Mouse (Mus musculus): ENCODE measurements around the gene Slc17a8. TPM values are rescaled to one million over a fixed set of nuclear protein-coding genes. Genes with fewer than 3 reads are reported as not detected.

Gene Slc17a8
- total and polyA plus RNA-seq, 2 experiments from 2014 or later: 3.3 to 7.0 TPM

DNA sequence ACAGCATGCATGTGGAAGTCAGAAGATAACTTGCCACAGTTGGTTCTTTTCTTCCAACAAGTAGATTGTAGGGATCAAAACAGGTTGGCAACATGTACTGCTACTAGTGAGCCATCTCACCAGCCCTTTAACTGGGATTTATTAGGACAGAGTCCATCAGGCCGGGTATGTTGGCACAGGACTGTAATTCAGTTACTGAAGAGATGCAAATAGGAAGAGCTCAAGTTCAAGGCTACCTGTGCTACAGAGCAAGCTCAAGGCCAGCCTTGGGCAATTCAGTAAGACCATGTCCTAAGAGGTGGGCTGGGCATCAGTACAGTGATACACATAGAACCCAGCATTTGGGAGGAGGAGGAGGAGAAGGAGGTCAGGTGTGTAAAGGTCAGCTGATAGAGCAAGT is 30.6 kb upstream of the Slc17a8 start:
- Histone ChIP-seq H3K4me2 (ENCODE audit: low read depth, low read length) (no peak overlapping the region), H3K4me3 (ENCODE audit: low read length) (no peak overlapping the region), H3K27ac (no peak overlapping the region), H3K36me3 (ENCODE audit: insufficient read depth, low read length) (peaks cover 31% of the 10 kb centered on the region), H3K9ac (replicated peaks; ENCODE audit: low read length) (no peak overlapping the region), H3K9me3 (ENCODE audit: low read length) (no peaks in the 10 kb centered on the region), H3K27me3 (ENCODE audit: insufficient read depth, low read length) (no peaks in the 10 kb centered on the region), H3K4me1 (ENCODE audit: insufficient read depth, low read length) (no peaks in the 10 kb centered on the region)
- DNase-seq (ENCODE audit: low spot score) (no peak), ATAC-seq (no peak)
- TF ChIP-seq CTCF (IDR thresholded peaks at IDR 0.05; ENCODE audit: low read depth): no peak
- 82% methylated on average over 1 of the region's 1 CpGs for WGBS

DNA sequence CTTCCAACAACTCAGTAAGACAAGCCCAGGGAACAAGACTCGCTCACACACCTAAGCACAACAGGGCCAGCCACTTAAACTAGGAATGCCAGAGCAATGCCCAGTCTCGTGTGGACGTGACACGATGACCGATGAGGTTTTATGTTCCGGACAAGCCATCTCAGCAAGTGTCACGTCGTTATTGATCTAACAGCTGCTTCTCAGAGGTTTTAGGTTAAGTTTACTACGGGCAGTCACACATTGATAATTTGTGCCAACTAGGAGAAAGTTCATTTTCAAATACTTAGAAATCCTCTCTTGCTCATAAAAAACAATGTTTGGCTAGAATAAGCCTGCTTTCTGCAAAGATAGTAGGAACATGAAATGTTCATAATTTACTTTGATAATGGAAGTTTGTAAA is 25.9 kb upstream of the Slc17a8 start:
- Histone ChIP-seq H3K9ac (replicated peaks; ENCODE audit: low read length) (no peak overlapping the region), H3K27me3 (ENCODE audit: insufficient read depth, low read length) (no peaks in the 10 kb centered on the region), H3K27ac (no peak overlapping the region), H3K4me2 (ENCODE audit: low read depth, low read length) (no peak overlapping the region), H3K9me3 (ENCODE audit: low read length) (no peaks in the 10 kb centered on the region), H3K36me3 (ENCODE audit: insufficient read depth, low read length) (peaks cover 33% of the 10 kb centered on the region; the same call in 1 of the 2 replicates), H3K4me3 (ENCODE audit: low read length) (no peak overlapping the region), H3K4me1 (ENCODE audit: insufficient read depth, low read length) (no peaks in the 10 kb centered on the region)
- DNase-seq (ENCODE audit: low spot score): no peak
- no peak for ATAC-seq
- no peak for TF ChIP-seq CTCF (IDR thresholded peaks at IDR 0.05; ENCODE audit: low read depth)
- 91% methylated on average over 9 of the region's 9 CpGs for whole genome bisulfite sequencing

DNA sequence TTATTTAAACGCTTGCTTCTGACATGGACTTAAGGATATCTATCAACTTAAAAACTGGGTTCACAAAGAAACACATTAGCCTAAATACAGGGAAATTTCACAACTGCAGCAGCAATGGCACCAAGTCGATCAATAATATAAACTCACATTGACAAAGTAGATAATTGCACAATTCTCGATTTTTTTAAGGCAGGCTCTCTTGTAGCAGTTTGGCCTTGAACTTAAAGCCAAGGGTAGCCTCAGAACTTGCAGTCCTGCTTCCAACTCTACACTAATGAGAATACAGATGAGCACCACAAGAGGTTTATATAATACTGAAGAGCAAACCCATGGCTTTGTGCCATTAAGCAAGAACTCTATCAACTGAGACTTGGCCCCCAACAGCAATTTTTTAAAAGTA is 15.9 kb upstream of the Slc17a8 start:
- Histone ChIP-seq H3K27ac (no peak overlapping the region), H3K4me2 (ENCODE audit: low read depth, low read length) (no peak overlapping the region), H3K4me3 (ENCODE audit: low read length) (no peak overlapping the region), H3K36me3 (ENCODE audit: insufficient read depth, low read length) (peaks cover 22% of the 10 kb centered on the region), H3K27me3 (ENCODE audit: insufficient read depth, low read length) (no peaks in the 10 kb centered on the region), H3K4me1 (ENCODE audit: insufficient read depth, low read length) (no peaks in the 10 kb centered on the region), H3K9ac (replicated peaks; ENCODE audit: low read length) (no peak overlapping the region), H3K9me3 (ENCODE audit: low read length) (no peaks in the 10 kb centered on the region)
- no peak for ATAC-seq
- TF ChIP-seq CTCF (IDR thresholded peaks at IDR 0.05; ENCODE audit: low read depth): no peak
- WGBS: 94% methylated on average over 3 of the region's 3 CpGs
- DNase-seq (ENCODE audit: low spot score): no peak

DNA sequence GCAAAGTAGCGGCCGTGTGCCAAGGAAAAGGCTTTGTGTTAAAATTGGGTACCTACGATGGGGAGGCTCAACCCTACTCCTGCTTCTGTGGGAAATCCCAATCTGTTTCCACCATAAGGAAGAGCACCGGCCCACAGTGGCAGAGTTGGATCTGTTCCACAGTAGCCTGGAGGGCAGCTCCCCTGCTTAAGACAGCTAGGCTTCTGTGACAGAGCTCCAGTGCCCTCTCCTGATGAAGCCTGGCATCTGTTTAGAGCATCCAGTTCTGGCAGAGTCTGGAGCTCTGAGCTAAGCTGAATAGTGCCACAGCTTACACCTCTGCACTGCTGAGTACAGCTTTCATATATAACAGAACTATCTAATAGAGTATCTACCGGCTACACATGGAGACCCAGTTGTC is 14.0 kb upstream of the Slc17a8 start:
- Histone ChIP-seq H3K4me3 (ENCODE audit: low read length) (no peak overlapping the region), H3K27ac (no peak overlapping the region), H3K4me2 (ENCODE audit: low read depth, low read length) (no peak overlapping the region), H3K9me3 (ENCODE audit: low read length) (no peaks in the 10 kb centered on the region), H3K9ac (replicated peaks; ENCODE audit: low read length) (no peak overlapping the region), H3K27me3 (ENCODE audit: insufficient read depth, low read length) (no peaks in the 10 kb centered on the region), H3K4me1 (ENCODE audit: insufficient read depth, low read length) (no peaks in the 10 kb centered on the region), H3K36me3 (ENCODE audit: insufficient read depth, low read length) (peaks cover 3% of the 10 kb centered on the region; the same call in 1 of the 2 replicates)
- WGBS: 61% methylated on average over 5 of the region's 5 CpGs
- peak; percentile 81 for TF ChIP-seq CTCF (IDR thresholded peaks at IDR 0.05; ENCODE audit: low read depth)
- ATAC-seq (peak; percentile 89), DNase-seq (ENCODE audit: low spot score) (peak; percentile 86)

DNA sequence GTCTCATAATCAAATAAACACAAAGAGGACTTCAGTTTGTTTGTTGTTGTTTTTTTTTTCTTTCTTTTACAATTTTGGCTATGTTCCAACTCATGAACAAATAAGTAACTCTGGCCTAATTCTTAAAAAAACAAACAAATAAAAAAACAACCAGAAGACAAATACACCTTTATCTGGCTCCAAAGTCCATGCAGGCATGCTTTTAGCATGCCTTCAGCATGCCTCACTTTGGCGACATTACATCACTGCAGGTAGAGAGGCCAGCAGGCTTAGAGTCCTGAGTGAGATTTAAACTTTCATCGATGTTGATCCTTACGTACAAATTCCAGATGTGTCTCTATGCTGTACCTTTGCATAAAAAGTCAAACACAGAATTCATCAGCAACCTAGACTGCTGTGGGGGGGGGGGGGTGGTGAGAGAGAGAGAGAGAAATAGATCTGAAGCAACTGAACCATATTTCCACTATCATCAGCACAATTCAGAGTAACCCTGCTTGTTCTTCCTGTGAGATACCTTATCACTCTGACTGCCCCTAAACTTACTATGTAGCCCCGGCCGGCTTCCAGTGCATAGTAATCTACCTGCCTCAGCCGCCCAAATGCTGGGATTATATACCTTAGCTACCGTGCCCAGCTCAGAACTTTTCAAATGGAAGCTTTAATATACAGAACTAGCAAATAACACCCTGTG is 12.8 kb upstream of the Slc17a8 start:
- H3K4me1 ChIP-seq (ENCODE audit: insufficient read depth, low read length): no peaks in the 10 kb centered on the region
- H3K9ac ChIP-seq (replicated peaks; ENCODE audit: low read length): no peak overlapping the region
- TF ChIP-seq CTCF (IDR thresholded peaks at IDR 0.05; ENCODE audit: low read depth): no peak
- ATAC-seq: no peak
- 93% methylated on average over 7 of the region's 7 CpGs for WGBS
- H3K4me3 ChIP-seq (ENCODE audit: low read length): no peak overlapping the region
- no peaks in the 10 kb centered on the region for H3K36me3 ChIP-seq (ENCODE audit: insufficient read depth, low read length)
- H3K4me2 ChIP-seq (ENCODE audit: low read depth, low read length): no peak overlapping the region
- no peaks in the 10 kb centered on the region for H3K9me3 ChIP-seq (ENCODE audit: low read length)
- no peak overlapping the region for H3K27ac ChIP-seq
- DNase-seq (ENCODE audit: low spot score): no peak
- no peaks in the 10 kb centered on the region for H3K27me3 ChIP-seq (ENCODE audit: insufficient read depth, low read length)

DNA sequence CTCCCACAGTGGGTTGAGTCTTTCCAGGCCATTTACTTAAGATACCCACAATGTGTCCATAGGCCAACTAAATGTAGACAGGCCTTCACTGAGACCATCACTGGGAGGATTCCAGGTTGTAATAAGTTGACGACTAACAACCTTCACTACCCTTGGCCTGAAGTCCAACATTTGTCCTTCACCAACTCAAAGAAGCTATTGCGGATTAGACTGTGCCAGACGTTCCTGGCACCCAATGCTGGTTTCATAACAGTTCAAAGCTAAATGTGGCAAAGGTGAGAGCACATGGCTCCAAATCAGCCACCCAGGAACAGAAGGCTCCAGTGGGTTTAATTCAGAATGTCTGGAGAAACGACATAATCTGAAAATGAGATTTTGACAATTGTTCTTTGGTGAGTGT is 12.1 kb upstream of the Slc17a8 start:
- 78% methylated on average over 4 of the region's 4 CpGs for WGBS
- no peak overlapping the region for H3K4me2 ChIP-seq (ENCODE audit: low read depth, low read length)
- H3K27ac ChIP-seq: no peak overlapping the region
- no peaks in the 10 kb centered on the region for H3K4me1 ChIP-seq (ENCODE audit: insufficient read depth, low read length)
- ATAC-seq: no peak
- TF ChIP-seq CTCF (IDR thresholded peaks at IDR 0.05; ENCODE audit: low read depth): no peak
- H3K36me3 ChIP-seq (ENCODE audit: insufficient read depth, low read length): no peaks in the 10 kb centered on the region
- no peak for DNase-seq (ENCODE audit: low spot score)
- H3K9ac ChIP-seq (replicated peaks; ENCODE audit: low read length): no peak overlapping the region
- no peak overlapping the region for H3K4me3 ChIP-seq (ENCODE audit: low read length)
- no peaks in the 10 kb centered on the region for H3K27me3 ChIP-seq (ENCODE audit: insufficient read depth, low read length)
- no peaks in the 10 kb centered on the region for H3K9me3 ChIP-seq (ENCODE audit: low read length)

DNA sequence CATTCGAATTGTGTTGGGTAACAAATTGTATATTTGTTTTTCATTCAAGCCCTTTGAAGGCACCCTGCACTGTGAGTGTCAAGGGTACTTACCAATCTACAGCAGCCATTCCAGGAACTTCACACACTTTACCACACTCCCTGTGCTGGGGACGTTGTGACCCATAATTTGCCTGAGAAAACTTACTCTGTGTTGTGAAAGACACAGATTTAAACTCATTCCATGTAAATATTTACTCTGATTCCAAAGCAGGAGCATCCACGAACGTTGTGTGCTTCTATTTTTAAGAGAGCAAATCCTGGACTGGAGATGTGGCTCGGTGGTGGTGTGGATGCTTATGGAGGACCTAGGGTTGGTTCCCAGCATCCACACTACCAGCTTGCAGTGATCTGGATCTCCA is 10.8 kb upstream of the Slc17a8 start:
- no peak for TF ChIP-seq CTCF (IDR thresholded peaks at IDR 0.05; ENCODE audit: low read depth)
- H3K9me3 ChIP-seq (ENCODE audit: low read length): no peaks in the 10 kb centered on the region

More for the DNA sequence above, 10.8 kb upstream of the Slc17a8 start:
- Histone ChIP-seq H3K9ac (replicated peaks; ENCODE audit: low read length) (no peak overlapping the region), H3K4me3 (ENCODE audit: low read length) (no peak overlapping the region), H3K27me3 (ENCODE audit: insufficient read depth, low read length) (no peaks in the 10 kb centered on the region), H3K4me1 (ENCODE audit: insufficient read depth, low read length) (no peaks in the 10 kb centered on the region), H3K27ac (no peak overlapping the region), H3K4me2 (ENCODE audit: low read depth, low read length) (no peak overlapping the region), H3K36me3 (ENCODE audit: insufficient read depth, low read length) (no peaks in the 10 kb centered on the region)
- DNase-seq (ENCODE audit: low spot score) (no peak), ATAC-seq (no peak)
- WGBS: 77% methylated on average over 5 of the region's 5 CpGs
